Mouse (Mus musculus): ENCODE measurements around the gene Eif3l.

DNA sequence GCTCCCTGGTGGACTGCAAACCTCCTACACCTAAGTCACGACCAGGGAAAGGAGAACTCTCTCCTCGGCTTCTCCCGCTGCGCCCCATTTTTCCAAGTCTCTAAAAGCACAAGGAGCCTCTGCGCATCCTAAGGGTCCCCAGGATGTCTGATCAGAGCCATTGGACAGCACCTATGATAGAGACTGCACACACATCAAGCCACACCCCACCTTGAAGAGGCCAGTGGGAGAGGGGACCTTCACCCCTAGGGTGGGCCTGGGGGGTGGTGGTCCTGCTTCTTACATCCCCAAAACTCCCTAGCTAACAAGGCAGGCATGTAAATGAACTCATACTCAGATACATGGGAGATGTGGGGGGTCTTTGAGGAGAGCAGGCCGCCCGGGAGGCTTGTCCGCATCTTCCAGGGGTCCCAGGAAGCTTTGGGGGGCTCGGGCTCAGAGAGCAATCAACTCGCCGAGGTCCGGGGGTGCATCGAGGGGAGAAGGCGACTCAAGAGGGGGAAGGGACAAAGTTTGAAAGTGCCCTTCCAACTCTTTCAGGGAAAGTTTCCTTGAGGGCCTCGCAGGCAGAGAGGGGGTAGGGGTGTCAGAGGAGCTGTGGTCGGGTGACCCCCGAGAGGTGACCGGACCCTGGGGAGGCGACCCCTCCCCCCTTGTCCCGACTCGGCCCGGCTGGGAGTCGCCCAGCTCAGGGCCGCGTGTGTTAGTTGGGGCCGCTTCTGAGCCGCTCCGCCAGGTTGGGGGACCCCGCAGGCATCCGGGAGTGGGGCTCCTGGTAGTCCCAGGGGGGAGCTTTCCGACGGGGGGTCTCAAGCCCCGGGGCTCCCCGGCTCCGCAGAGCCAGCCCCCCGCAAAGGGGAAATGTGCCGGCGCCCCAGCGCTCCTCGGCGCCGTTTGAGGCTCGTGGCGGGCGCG is 47.4 kb upstream of the Eif3l start:
- TF ChIP-seq CTCF (IDR thresholded peaks at IDR 0.05; ENCODE audit: low read depth): no peak
- no peak for TF ChIP-seq EP300 (IDR thresholded peaks at IDR 0.05; ENCODE audit: low read depth)

Data from liver, embryonic 14.5 days (tissue).